Mouse (Mus musculus) adrenal gland, adult 8-10 months (tissue): ENCODE results near the gene Flcn. TPM values are rescaled to one million over a fixed set of nuclear protein-coding genes. Genes with fewer than 3 reads are reported as not detected.

Experiments used
- DNase-seq: peaks from one replicate; pipeline ENCODE4 v3.0.0; 2022
- total RNA-seq, 4 experiments: library from RNA; stranded (reverse); gene quantifications; 2 replicates each; pipeline ENCODE4 v1.2.4; 2022

Gene Flcn
- total RNA-seq, 4 experiments from 2014 or later = 49.9 to 61.3 (median 57.3) TPM

GRCm38 (mm10) chr11:59769307-59769706 is 40.5 kb downstream of the Flcn start:
- no peak for DNase-seq

DNA sequence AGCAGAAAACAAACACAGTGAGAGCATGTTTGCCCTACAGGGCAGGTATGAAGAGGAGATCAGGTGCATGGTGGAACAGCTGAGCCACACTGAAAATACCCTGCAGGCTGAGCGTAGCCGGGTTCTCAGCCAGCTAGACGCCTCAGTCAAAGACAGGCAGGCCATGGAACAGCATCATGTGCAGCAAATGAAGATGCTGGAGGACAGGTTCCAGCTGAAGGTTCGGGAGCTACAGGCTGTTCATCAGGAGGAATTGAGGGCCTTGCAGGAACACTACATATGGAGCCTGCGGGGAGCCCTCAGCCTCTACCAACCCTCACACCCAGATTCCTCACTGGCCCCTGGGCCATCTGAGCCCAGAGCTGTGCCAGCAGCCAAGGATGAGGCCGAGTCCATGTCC is 49.0 kb downstream of the Flcn start:
- DNase-seq = no peak

GRCm38 (mm10) chr11:59759626-59760025 is 50.2 kb downstream of the Flcn start:
- no peak for DNase-seq

DNA sequence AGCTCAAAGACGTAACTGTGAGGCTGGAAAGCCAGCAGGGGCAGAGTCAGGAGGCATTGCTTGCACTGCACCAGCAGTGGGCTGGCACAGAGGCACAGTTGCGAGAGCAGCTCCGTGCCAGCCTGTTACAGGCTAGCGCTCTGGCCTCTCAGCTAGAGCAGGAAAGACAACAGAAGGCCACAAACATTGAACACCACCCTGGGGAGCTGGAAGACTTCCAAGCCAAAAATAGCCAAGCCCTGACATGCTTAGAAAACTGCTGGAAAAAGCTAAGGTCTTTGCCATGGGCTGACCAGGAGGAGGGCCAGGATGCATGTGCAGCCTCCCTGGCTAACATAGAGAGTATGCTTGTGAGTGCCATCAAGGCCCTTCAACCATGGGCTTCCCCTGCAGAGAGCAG is 50.6 kb downstream of the Flcn start:
- peak; percentile 83 for DNase-seq

GRCm38 (mm10) chr11:59758191-59758985 is 51.4 kb downstream of the Flcn start:
- DNase-seq = no peak

GRCm38 (mm10) chr11:59756351-59756750 is 53.5 kb downstream of the Flcn start:
- no peak for DNase-seq

GRCm38 (mm10) chr11:59754504-59754903 is 55.3 kb downstream of the Flcn start:
- DNase-seq = no peak

- no peak for DNase-seq
Measured at GRCm38 (mm10) chr11:59749050-59749449, 60.8 kb downstream of the Flcn start.

DNA sequence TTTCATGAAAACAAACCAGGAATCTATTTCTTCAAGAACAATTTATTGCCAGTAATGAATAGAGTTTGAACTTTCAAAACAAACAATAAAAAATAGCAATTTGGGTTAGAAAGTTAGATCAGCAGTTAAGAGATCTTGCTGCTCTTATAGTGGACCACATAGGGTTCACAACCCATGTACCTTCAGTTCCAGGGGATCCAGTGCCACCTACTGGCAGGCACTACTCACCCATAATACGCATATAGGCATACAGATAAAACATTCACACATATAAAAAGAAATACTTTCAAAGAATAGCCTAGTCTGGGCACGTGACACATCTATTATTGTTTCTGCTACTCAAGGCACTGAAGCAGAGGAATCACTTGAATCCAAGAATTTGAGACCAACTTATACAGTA is 63.2 kb downstream of the Flcn start:
- no peak for DNase-seq

DNA sequence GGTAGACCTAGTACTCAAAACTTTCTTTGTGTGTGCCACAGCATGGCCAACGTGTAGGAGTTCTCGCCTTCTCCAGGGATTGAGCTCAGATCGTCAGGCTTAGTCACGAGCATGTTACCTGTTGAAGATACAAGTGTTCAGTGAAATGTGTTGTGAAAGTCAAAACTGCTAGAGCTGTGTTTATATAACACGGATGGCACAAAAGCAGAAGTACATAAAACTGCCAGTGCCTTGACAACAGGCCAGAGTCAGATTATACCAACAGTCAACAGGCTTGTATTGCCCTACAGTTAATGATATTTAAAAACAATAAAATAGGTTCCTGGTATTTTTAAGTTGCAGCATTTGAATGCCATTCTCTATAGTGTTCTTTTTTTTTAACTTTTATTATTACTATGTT is 64.0 kb downstream of the Flcn start:
- no peak for DNase-seq

DNA sequence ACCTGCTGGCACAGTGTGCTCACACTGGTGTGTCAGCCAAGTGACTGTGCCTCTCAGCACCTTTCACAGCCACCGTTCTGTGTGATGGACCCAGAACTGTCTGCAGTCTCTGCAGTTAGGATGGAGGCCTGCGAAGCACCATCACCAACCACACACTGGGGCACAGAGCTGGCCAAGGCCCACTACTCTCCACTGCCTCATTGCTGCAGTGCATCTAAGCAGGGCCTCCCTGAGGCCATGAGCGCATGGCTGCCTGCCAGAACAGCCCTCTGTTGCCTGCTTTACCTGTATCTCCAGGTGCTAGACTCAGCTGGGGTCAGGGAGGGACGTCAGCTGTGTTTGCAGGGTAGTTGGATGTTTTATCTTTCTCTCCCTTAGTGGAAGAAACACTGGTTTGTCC is 65.4 kb downstream of the Flcn start:
- DNase-seq = no peak

DNA sequence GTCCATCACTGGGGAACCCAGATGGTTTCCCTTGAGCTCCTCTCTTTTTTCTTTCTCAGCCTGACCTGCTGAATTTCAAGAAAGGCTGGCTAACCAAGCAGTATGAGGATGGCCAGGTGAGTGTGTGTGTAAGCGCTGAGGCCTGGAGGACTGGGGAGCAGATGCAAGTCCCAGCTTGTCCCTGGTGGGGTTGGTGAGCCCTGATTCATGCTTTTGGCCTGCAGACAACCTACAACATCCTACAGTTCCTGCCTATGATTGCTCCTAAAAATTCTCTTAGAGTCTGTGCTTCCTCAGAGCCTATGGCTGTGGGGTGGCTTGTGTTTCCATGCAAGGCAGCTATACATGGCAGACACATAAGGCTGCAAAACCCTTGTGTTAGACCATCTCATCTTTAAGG is 66.1 kb downstream of the Flcn start:
- no peak for DNase-seq

DNA sequence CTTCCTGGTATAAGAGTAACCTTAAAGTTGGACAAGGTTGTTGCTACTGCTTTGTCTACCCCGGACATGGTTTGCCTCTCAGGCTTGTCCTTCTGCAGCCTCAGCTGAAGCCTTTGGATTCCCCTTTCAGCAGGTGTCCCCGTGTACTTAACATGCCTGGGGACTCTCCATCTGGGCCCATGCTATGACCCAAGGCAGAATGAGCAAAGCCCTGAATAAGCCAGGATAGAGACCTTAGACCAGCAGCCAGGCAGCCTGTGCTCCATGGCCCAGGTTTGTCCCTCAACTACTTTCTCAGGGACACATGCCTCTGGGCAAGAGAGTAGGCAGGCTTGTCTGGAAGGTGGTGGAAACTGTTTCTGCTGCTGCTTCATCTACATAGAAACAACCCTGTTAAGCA is 66.5 kb downstream of the Flcn start:
- DNase-seq = no peak

DNA sequence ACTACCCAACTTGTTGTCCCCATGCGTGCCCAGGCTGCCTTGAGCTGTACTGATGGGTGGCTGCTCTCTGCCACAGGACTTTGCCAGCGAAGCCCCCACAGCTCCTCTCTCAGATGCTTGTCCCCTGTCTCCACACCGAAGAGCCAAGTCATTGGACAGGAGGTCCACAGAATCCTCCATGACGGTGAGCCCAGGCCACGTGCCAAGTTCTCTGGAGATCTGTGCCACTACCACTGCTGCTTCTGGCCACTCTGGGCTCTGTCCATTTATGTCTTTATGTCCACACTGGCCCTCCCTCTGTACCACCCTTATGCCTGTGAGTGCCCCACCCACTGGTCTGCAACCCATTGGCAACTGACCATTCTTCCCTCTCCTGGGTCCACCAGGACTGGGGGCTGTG is 67.9 kb downstream of the Flcn start:
- no peak for DNase-seq

Other genes starting within 250 kb of the Flcn start
- not detected for gene Olfr222, start 233.8 kb downstream of the Flcn start, total RNA-seq
- not detected for gene Olfr223, start 216.7 kb downstream of the Flcn start, total RNA-seq
- 100 to 1,000 TPM; 180 to 290 (median 232) TPM for gene Mprip, start 148.7 kb downstream of the Flcn start, total RNA-seq
- 1 to 10 TPM in 3 of 4 experiments, under 1 TPM in 1; 0.81 to 2.4 (median 1.6) TPM for gene Pld6, start 22.4 kb downstream of the Flcn start, total RNA-seq
- 10 to 100 TPM; 26.2 to 34.5 (median 32.1) TPM for gene Nt5m, start 29.4 kb upstream of the Flcn start, total RNA-seq
- 100 to 1,000 TPM in 2 of 4 experiments, 10 to 100 TPM in 2; 96.1 to 110 (median 102) TPM for gene Cops3, start 29.8 kb upstream of the Flcn start, total RNA-seq
- gene Med9, start 138.2 kb upstream of the Flcn start, total RNA-seq = 10 to 100 TPM; 29.4 to 39.1 (median 33.2) TPM
- gene Rasd1, start 154.9 kb upstream of the Flcn start, total RNA-seq = 10 to 100 TPM; 19.1 to 34.7 (median 26.7) TPM
- 1 to 10 TPM; 4.9 to 9.5 (median 7.8) TPM for gene Pemt, start 236.5 kb upstream of the Flcn start, total RNA-seq